Mouse (Mus musculus) 3134 (cell line): ENCODE data around the gene Fgf11.
A peak's percentile ranks its signal among the peaks of the same experiment; 100 is the strongest.

Source experiments
- DNase-seq: peaks from one replicate; pipeline ENCODE4 v3.0.0-alpha.2; 2011; ENCODE audit warnings: low spot score; ENCODE audit not compliant: insufficient read length; ENCODE audit errors: extremely low read depth

Fgf11 gene

DNA sequence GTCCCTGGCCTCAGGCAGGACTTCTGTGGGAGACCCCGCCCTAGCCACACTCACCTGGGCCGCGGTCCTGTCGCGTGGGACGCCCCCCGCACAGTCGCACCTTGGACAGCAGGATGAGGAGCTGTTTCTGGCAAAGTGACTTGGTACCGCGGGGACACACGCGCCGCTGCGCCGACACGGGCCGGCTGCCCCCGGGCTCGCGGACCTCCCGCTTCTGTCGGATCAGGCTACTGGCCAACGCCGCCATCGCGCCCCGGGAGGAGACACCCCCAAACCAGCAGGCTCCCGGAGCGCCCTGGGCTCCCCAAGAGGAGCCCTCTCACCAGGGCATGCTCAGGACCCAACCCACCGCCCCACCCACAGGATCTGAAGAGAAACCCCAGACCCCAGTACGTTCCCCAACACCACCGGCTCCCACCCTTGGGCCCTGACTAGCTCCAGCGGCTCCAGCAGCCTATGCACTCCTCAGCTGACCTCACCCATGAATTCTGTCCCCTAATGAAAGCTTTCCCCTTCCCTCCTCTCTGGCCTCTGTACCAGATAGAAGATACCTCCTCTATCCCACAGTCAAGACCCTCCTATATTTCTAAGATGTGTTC is at the start of gene Fgf11:
Gene Fgf11, minus strand, starts transcription at position 479 of the 599 bp plus-strand sequence.
- no peak for DNase-seq

DNA sequence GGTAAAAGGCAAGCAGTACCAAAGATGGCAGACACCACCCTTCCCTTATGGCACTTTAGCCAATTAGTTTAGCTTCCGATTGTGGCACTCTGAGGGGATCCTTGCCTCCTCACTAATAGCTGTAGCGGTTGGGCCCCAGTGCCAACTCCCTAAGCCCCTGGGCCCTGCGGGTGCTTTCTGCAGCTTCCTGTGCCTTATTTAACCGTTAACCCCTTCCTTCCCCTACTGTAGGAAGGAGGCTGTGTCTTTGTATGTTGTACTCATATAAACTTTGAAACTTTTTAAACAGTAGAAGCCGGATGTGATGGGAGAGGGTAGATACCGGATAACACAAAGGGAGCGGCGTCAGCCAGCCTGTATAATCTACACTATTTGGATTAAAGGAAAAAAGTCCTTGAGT is 49.1 kb upstream of the Fgf11 start:
- DNase-seq, result no peak

DNA sequence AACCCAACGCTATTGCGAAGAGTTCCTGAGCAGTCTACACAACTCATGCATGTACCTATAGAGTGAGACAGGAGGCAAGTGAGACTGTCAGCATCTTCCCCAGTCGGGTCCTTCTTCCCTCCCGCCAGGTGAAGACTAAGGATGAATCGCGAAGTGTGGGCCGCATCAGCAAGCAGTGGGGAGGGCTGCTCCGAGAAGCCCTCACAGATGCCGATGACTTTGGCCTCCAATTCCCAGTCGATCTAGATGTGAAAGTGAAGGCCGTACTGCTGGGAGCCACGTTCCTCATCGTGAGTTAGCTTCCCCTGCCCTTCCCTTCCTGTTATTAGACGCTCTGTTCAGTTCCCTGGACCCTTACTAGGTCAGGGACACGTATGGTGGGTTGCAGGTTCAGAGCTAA is 48.2 kb upstream of the Fgf11 start:
- DNase-seq, result no peak

DNA sequence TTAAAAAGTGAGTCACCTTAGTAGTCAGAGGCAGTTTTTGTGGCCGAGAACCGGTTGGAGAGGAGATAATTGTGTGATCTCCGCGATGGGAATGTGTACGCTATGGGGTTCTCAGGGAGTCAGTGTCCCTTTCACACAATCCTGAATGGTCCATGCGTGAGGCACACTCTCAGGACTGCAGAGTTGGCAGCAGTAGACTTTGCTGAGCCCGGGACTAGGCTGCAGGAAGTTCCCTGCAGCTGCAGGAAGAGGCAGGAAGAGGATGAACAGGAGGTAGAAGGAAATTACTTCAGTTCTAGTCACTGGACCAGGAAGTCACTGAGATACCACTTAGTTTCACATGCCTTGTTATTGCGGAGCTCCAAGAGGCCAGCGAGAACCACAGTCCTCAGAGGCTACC is 47.5 kb upstream of the Fgf11 start:
- no peak for DNase-seq

DNA sequence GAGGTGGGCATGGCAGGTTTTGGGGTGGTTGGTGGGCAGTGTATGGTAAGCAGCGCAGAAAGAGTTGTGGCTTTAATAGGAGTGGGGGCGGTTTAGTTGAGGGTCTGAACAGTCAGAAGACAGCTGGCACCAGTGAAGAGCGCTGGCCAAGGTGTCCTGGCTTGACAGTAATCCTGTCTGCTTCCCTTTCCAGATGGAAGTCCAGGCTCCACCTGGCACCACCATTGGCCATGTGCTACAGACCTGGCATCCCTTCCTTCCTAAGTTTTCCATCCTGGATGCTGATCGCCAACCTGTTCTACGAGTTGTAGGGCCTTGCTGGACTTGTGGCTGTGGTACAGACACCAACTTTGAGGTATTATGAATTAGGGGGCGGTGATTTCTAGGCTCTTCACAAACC is 46.4 kb upstream of the Fgf11 start:
- no peak for DNase-seq

DNA sequence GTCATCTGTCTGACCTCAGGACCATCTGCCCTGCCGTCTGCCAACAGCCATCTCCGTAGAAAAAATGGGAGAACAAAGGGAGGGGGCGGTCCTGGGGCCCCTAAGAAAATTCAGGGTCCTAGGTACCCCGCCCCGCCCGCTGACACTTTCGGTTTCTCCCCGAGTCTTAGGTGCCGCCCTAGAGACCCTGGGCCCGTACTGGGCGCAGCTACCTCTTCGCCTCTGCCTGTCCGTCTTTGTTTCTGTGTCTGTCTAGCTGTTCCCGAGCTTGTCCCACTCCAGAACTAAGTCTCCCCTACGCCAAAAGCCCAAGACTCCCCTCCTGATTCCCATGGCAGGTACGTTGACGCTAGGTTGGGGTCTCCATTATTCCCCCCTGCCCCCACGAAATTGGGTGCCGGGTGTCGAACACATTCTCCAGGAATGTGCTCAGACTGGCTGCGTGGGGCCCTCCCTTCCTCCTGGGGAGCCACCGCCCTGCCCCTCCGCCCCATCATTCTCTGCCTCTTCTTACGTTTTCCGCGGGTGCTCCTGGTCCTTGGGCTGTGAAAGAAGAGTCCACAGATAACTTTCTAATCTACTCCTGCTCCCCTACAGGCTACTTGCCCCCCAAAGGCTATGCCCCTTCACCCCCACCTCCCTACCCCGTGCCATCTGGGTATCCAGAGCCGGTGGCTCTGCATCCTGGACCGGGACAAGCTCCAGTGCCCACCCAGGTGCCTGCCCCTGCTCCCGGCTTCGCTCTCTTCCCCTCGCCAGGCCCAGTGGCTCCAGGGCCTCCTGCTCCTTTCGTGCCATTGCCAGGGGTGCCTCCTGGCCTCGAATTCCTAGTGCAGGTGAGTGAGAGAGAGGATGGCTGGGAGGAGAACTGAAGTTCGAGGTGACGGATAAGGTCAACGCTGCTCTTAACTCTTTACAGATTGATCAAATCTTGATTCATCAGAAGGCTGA is 45.4 kb upstream of the Fgf11 start:
- DNase-seq, result peak; percentile 47

DNA sequence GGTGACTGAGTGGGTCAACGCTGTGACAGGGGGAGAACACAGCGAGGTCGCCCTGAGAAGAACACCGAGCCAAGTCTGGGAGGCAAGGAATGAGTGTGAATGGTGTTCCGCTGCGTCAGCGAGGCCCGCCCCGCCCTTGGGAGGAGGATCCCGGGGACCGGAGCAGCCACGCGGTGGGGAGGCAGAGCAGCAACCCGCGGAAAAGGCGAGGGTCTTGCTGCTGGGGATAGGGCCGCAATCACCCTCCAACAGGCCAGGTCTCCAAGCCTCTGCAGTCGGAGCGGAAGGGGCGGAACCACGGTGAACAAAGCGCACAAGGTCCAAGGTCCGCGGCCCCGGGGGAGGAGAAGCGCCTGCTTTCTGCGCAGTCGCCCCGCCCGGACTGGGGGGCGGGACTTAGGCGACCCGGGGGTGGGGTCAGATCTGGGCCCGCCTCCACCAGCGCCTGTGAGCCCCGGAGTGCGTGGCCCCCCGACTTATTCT is 44.6 kb upstream of the Fgf11 start, which contains the start of gene Plscr3:
Gene Plscr3, plus strand, starts transcription at position 179 of the 483 bp plus-strand sequence.
- peak; percentile 92 for DNase-seq

DNA sequence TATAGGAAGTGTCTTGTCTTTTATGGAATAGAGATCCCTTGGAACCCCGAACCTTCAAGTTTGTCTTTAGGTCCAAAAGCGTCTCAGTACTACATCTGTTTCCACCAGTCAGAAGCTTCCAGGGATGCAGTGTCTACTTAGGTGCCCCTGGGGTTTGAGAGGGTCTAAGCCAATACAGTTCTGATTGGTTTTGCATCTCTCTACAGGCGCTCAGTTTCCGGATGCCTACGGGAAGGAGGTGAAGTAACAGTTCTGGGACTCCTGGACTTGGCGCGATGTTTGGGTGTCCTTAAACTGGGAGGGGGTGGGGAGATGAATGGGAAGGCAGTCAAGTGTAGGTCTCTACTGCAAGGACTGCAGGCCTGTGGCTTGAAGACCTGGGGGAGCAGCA is 37.1 kb upstream of the Fgf11 start:
- no peak for DNase-seq

DNA sequence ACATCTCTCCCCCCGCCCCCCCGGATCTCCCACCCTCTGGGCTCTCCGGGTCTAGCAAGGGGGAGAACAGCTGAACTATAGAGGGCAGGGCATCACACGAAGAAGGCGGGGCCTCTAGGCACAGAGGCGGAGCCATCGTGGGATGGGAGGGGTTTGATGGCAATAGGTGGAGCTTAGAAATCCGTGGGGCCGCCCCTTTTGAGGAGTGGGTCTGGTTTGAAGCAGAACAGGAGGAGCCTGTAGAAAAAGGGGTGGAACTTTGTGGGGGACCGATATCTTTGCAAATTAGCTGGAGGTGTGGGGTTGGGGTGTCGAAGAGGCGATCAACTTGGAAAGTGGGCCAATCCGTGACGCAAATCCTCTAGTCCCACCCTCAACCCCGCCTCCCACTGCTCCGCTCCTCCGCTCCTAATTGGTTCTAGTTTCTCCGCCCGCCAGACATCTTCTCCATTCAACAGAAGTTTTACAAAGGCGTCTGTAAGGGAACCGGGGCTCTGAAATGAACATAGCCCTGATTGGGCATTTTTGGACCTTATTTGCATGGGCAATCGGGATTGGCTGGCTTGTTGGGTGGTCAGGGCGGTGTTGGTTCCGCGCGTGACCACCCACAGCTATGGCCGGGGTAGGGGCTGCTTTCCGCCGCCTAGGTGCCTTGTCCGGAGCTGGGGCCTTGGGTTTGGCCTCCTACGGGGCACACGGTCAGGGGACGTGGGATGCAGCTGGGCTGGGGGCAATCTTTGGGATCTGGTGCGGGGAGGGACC is 36.5 kb upstream of the Fgf11 start, which contains the start of gene Tmem256:
Gene Tmem256, plus strand, starts transcription at position 563 of the 762 bp plus-strand sequence.
- peak; percentile 96 for DNase-seq

DNA sequence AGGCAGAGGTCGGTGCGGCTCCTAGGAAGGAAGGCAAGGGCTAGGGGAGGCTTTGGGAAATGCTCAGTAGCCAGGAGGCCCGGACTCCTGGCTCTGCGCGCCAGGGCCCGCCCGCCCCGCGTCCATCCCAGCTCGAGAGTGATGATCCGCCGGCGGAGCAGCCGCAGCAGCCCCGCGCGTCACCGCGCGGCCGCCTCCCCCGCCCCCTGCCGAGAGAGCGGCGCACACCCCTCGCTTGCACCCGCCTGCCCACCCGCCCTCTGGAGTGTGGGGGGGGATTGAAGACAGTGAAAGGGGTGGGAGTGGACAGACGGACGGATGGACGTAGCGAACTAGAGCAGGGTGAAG is 35.9 kb upstream of the Fgf11 start, which contains the start of gene Nlgn2:
Gene Nlgn2, minus strand, starts transcription at position 181 of the 348 bp plus-strand sequence.
- no peak for DNase-seq

DNA sequence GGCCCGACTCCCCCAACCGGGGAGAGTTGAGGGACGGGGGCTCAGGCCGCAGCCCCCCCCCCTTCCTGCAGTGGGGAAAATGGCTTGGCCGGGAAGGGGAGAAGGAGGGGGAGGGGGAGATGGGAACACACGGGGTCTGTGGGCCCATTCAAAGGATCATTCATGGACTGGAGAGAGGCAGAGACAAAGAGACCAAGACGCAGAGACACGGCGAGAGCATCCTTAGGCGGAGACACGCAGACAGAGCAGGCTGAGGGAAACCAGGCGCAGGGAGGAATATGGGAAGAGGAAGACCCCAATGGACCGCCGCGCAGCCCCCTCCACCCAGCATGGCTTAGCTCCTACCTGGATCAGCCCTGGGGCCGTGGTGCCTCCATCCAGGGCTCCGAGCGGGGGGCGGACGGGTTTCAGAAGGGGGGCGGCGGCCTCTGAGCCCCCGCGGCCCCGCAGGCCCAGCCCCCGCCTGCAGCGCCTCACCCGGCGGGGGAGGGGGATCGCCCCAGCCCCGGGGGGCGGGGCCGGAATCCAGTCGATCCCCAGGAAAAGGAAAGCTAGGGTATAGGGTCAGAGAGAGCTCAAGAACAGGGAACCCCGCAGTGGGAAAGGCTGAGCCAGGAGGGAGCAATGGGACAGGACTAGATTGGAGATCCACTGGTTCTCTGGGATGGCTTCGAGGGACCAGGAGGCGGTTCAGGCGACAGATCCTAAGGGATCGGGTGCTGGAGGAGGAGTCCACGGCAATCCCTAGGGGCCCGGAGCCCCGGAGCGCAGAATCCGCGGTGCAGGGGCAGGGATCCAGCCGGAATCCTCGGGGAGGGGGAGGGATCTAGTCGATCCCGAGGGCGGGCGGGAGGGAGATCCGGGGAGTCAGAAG is 35.3 kb upstream of the Fgf11 start:
- DNase-seq, result no peak

DNA sequence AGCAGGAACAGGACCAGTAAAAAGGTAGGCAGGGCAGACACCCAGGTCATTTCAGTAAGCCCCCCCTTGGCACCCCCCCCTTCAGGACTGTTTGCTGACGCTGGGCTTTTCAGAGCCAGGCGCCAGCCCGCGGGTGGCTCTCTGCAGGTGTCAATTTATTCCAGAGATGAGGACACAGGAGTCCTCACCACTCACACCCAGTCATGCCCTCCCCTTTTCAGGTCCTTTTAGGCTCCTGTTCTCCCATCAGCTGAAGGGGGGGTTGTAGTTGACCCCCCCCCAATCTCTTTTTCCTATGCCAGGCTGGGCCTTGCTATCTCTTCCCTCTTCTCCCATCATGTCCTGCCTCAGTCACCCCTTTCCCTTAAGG is 34.3 kb upstream of the Fgf11 start:
- no peak for DNase-seq

DNA sequence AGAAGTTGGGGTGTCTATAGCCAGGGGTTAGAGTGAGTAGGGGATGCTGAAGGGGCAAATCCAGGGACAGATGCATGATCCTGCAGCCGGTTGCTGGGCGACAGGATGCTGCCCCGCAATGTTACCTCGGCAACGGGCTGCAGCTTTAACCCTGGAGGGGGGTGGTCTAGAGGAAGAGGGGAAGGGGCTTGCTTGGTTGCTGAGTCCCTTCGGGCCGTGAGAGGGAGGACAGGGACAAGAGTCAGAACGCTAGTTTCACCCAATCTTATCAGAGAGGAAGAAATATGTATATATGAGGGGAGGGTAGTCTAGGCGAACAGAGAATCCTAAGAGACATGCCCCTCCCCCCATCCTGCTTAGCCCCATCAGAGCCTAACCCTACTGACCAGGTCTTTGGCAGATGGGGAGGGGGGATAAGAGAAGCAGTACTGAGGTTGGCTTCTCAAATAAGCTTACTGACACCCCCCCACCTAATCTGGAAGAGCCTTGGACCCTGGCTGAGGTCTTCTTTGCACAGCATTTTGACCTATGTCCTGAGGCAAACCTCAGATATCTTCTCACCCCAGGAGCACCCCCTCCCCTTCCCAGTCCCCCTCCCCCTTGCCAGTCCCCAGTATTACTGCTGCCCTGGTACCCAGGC is 33.8 kb upstream of the Fgf11 start:
- DNase-seq, result no peak

DNA sequence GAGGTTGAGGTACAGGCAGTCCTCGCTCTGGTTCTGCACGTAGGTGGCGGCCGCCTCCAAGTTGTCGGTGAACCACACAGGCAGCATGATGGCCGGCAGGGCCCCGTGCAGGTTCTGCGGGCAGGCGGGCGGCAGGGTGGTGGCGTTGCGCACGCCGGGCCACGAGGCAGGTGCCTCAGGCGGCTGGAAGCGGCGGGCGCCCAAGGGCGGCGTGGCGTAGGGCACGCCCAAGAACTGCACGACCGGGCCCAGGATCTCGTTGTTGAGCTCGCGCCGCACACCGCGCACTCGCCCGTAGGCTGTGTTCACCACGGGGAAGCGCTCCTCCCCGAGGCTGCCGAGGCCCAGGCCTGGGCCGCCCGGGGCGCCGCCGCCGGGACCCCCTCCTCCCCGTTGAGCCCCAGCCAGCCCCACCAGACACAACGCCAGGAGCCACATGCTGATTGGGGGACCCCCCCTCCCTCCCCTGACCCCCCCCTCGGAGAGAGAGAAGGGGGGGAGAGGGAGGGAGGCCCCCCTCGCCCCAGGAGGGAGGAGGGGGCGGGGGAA is 32.4 kb upstream of the Fgf11 start:
- no peak for DNase-seq

DNA sequence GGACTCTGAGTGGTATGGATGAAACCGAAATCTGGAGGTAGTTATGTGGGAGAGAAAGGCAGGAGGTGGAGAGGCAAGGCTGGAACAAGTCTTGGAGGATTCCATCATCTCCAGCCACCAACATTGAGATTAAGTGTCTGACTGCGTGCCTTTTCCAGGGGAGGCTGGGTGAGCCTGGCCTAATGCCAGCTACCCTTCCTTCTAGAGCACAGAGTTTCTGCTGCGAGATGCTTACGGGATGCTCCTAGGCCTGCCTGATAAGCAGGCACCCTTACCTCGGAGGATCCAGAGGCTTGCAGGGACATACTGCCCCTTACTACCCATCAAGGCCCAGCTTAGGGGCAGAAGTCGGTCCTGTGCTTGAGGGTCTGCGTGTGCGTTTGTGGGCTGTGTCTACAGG is 31.9 kb upstream of the Fgf11 start:
- DNase-seq, result no peak

DNA sequence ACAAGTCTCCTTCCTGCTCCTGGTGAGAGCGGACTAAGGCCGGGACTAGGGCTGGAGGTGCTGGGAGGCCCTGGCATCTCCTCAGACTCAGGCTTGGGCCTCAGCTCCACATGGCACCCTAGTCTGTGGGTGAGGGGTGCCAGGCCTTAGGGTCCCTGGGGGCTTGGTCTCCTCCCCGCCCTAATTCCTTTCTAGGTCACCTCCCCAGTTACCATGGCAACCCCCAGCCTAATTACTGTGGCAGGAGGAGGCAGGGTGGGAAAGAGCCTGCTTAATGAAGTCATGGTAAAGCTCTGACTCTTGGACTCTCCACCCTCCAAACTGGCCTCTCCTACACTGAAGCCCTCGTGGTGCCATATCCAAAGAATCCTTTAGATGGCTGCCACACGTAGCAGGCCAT is 27.2 kb upstream of the Fgf11 start:
- no peak for DNase-seq

DNA sequence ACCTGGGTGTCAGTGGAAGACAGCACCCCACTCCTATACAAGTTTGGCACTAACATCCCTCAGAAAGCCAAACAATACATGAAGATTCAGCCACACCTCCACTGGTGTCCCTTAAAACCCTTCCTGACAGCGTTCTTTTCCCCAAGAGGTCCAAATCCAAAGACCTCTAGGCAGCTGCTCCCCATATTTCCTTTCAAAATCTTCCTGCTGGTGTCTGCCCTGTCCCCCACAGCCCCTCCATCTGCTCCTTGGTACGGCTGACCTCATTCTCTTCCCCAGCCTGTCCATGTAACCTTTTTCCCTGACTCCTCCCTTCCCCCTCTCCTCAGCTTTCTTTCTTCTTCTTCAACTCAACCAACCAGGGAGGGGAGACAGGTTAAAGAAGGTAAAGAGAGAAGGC is 21.8 kb upstream of the Fgf11 start:
- no peak for DNase-seq

DNA sequence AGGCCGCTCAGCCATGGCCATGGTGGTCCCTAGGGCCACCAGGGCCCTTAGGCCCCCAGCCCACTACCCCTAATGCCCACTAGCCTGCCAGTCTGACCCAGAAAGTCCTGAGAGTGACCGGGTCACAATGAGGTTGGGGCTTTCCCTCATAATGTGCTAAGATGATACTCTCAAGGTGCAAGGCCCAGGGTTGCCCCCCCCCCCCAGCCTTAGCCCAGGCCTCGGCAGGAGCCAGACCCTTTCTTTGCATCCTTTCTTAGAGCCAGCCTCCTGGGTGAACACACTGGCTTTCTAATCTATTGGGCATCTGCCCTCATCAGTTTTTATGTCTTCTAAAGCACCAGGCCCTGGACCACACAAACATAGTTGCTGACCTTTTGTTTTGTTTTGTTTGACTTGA is 20.4 kb upstream of the Fgf11 start, which contains the start of gene Spem1:
Gene Spem1, minus strand, starts transcription at position 101 of the 400 bp plus-strand sequence.
- DNase-seq, result no peak

DNA sequence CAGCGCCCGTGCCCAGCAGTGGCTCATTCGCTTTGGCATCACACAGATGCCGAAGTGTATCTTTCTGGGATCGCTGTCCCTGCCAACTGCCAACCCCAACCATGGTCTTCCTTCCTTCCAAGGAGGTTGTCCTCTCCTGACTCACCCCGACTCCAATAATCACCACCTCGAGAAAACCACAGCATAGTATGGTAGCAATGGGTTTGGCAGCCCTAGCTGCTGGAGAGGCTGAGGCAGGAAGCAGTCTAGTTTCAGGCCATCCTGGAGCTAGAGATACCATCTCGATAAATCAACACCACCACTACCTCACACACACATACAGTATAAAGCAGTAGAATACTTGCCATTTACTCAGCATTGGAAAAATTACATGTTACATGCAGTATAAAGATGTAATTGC is 17.2 kb upstream of the Fgf11 start:
- peak; percentile 48 for DNase-seq
